Mouse (Mus musculus): ENCODE results near the gene 1810010H24Rik. TPM values are rescaled to one million over a fixed set of nuclear protein-coding genes. Genes with fewer than 3 reads are reported as not detected.

1810010H24Rik gene
- polyA plus RNA-seq, 1 experiment from 2014 or later: 1.6 TPM

Other genes starting within 250 kb of the 1810010H24Rik start
- gene Polg2, start 246.1 kb upstream of the 1810010H24Rik start, polyA plus RNA-seq (2015; fragmentation: Nextera tagmentation; extraction: Ambion mirVana): 6.4 and 7.8 TPM in 2 replicates
- 213 and 237 TPM in 2 replicates for gene Ddx5, start 236.5 kb upstream of the 1810010H24Rik start, polyA plus RNA-seq (2015; fragmentation: Nextera tagmentation; extraction: Ambion mirVana)
- 14.2 and 15.1 TPM in 2 replicates for gene Cep95, start 236.4 kb upstream of the 1810010H24Rik start, polyA plus RNA-seq (2015; fragmentation: Nextera tagmentation; extraction: Ambion mirVana)
- gene Smurf2, start 105.0 kb upstream of the 1810010H24Rik start, polyA plus RNA-seq (2015; fragmentation: Nextera tagmentation; extraction: Ambion mirVana): 10.2 and 10.7 TPM in 2 replicates
- gene Kpna2, start 26.1 kb upstream of the 1810010H24Rik start, polyA plus RNA-seq (2015; fragmentation: Nextera tagmentation; extraction: Ambion mirVana): 235 and 294 TPM in 2 replicates
- 17.8 and 18.4 TPM in 2 replicates for gene Bptf, start 106.4 kb downstream of the 1810010H24Rik start, polyA plus RNA-seq (2015; fragmentation: Nextera tagmentation; extraction: Ambion mirVana)
- 43.6 and 49.8 TPM in 2 replicates for gene Nol11, start 163.7 kb downstream of the 1810010H24Rik start, polyA plus RNA-seq (2015; fragmentation: Nextera tagmentation; extraction: Ambion mirVana)

Measured in heart, embryonic 16.5 days (tissue).